Mouse (Mus musculus) myocyte (in vitro differentiated cells): ENCODE measurements around the gene Egf. TPM values are rescaled to one million over a fixed set of nuclear protein-coding genes. Genes with fewer than 3 reads are reported as not detected.

Source experiments
- H3K27me3 ChIP-seq: one replicate; pipeline ENCODE4 v1.6.1; 2011; ENCODE audit not compliant: control insufficient read depth, insufficient read depth, insufficient read length
- H3K36me3 ChIP-seq: one replicate; pipeline ENCODE4 v1.6.1; 2011; ENCODE audit not compliant: control insufficient read depth, insufficient read depth
- H3K4me2 ChIP-seq: one replicate; pipeline ENCODE4 v1.6.1; 2011; ENCODE audit warnings: low read depth, control low read depth
- H3K4me3 ChIP-seq: one replicate; pipeline ENCODE4 v1.5.1; 2011; ENCODE audit warnings: mild to moderate bottlenecking, control low read depth, moderate library complexity
- H3K79me2 ChIP-seq: one replicate; pipeline ENCODE4 v1.6.1; 2011; ENCODE audit not compliant: control insufficient read depth, insufficient read depth
- H3ac ChIP-seq: one replicate; pipeline ENCODE4 v1.6.1; 2011; ENCODE audit not compliant: control insufficient read depth, insufficient read length
- CEBPB ChIP-seq: IDR thresholded peaks from 2 replicates; pipeline ENCODE4 v1.6.1; 2011; ENCODE audit warnings: mild to moderate bottlenecking, moderate library complexity; ENCODE audit not compliant: poor library complexity, insufficient read depth, severe bottlenecking
- E2F4 ChIP-seq: IDR thresholded peaks from one replicate; pipeline ENCODE4 v1.6.1; 2011; ENCODE audit warnings: mild to moderate bottlenecking, control low read depth, moderate library complexity; ENCODE audit not compliant: insufficient read depth
- MAX ChIP-seq: IDR thresholded peaks from one replicate; pipeline ENCODE4 v1.6.1; 2011; ENCODE audit warnings: low read depth, mild to moderate bottlenecking, control low read depth
- MYOD1 ChIP-seq, 3 experiments: IDR thresholded peaks; one replicate each; pipeline ENCODE4 v1.6.1; 2011; ENCODE audit warnings: control low read depth in 2 of 3, low read depth in 2 of 3, mild to moderate bottlenecking in 2 of 3, moderate library complexity in 1 of 3; ENCODE audit not compliant: insufficient read length in 2 of 3, control insufficient read depth in 1 of 3
- MYOG ChIP-seq, 3 experiments: IDR thresholded peaks; one replicate each; pipeline ENCODE4 v1.6.1; 2011; ENCODE audit warnings: control low read depth in 2 of 3, low read depth in 2 of 3, mild to moderate bottlenecking in 2 of 3; ENCODE audit not compliant: insufficient read length in 2 of 3, control insufficient read depth in 1 of 3, insufficient read depth in 1 of 3
- POLR2A ChIP-seq: IDR thresholded peaks from one replicate; pipeline ENCODE4 v1.6.1; 2011; ENCODE audit warnings: low read depth, mild to moderate bottlenecking, control low read depth, moderate library complexity; ENCODE audit not compliant: insufficient read length
- POLR2AphosphoS2 ChIP-seq: IDR thresholded peaks from one replicate; pipeline ENCODE4 v1.6.1; 2011; ENCODE audit warnings: low read depth, control low read depth; ENCODE audit not compliant: insufficient read length
- REST ChIP-seq: IDR thresholded peaks from one replicate; pipeline ENCODE4 v1.6.1; 2011; ENCODE audit warnings: mild to moderate bottlenecking, control low read depth, moderate library complexity; ENCODE audit not compliant: insufficient read depth, insufficient read length
- SRF ChIP-seq: IDR thresholded peaks from one replicate; pipeline ENCODE4 v1.6.1; 2011; ENCODE audit warnings: low read depth; ENCODE audit not compliant: control insufficient read depth, insufficient read length
- TCF12 ChIP-seq: IDR thresholded peaks from one replicate; pipeline ENCODE4 v1.6.1; 2011; ENCODE audit warnings: mild to moderate bottlenecking, control low read depth; ENCODE audit not compliant: poor library complexity, insufficient read depth, severe bottlenecking
- TCF3 ChIP-seq: IDR thresholded peaks from one replicate; pipeline ENCODE4 v1.6.1; 2011; ENCODE audit warnings: low read depth, control low read depth; ENCODE audit not compliant: insufficient read length
- USF1 ChIP-seq: IDR thresholded peaks from one replicate; pipeline ENCODE4 v1.6.1; 2011; ENCODE audit warnings: low read depth, mild to moderate bottlenecking, control low read depth, moderate library complexity
- polyA plus RNA-seq: library from polyadenylated mRNA; unstranded; fragments of >200 nt; fragmentation: generic; extraction: Trizol; gene quantifications from one replicate; pipeline ENCODE4 v1.2.1, GENCODE M21; 2012; ENCODE audit warnings: missing spikeins

Egf gene
- polyA plus RNA-seq, 1 experiment, result 0.38 TPM

- H3K4me3 ChIP-seq, result no peak overlapping the region
- TF ChIP-seq SRF, result no peak
- no peak for TF ChIP-seq MAX
- no peak for TF ChIP-seq MYOD1 (IDR thresholded peaks at IDR 0.05; ENCODE audit: control insufficient read depth in 1 of 3, insufficient read length in 2 of 3, low read depth in 2 of 3)
- H3K27me3 ChIP-seq, result no peaks in the 10 kb centered on the region
- H3ac ChIP-seq, result no peak overlapping the region
- no peak overlapping the region for H3K4me2 ChIP-seq
- no peaks in the 10 kb centered on the region for H3K79me2 ChIP-seq
- no peaks in the 10 kb centered on the region for H3K36me3 ChIP-seq
These were observed 108.3 kb downstream of the Egf start for GRCm38 (mm10) chr3:129646781-129647180.

GRCm38 (mm10) chr3:129645409-129645808 lies 109.7 kb downstream of the Egf start:
- no peaks in the 10 kb centered on the region for H3K27me3 ChIP-seq
- H3K79me2 ChIP-seq, result no peaks in the 10 kb centered on the region
- TF ChIP-seq MYOD1 (IDR thresholded peaks at IDR 0.05; ENCODE audit: control insufficient read depth in 1 of 3, insufficient read length in 2 of 3, low read depth in 2 of 3) (peak in 2 of 3 experiments; percentile 30 to 63), MAX (no peak)
- H3K4me2 ChIP-seq, result no peak overlapping the region
- H3K36me3 ChIP-seq, result no peaks in the 10 kb centered on the region
- no peak overlapping the region for H3K4me3 ChIP-seq
- H3ac ChIP-seq, result no peak overlapping the region

GRCm38 (mm10) chr3:129641621-129642020 lies 113.5 kb downstream of the Egf start:
- Histone ChIP-seq H3ac (no peak overlapping the region), H3K4me2 (no peak overlapping the region), H3K4me3 (no peak overlapping the region), H3K79me2 (no peaks in the 10 kb centered on the region), H3K27me3 (no peaks in the 10 kb centered on the region), H3K36me3 (no peaks in the 10 kb centered on the region)
- no peak for TF ChIP-seq POLR2A
- no peak for TF ChIP-seq USF1
- no peak for TF ChIP-seq MYOG (IDR thresholded peaks at IDR 0.05; ENCODE audit: control insufficient read depth in 1 of 3, insufficient read depth in 1 of 3, insufficient read length in 2 of 3, low read depth in 2 of 3)
- no peak for TF ChIP-seq MAX
- no peak for TF ChIP-seq POLR2AphosphoS2
- no peak for TF ChIP-seq CEBPB
- TF ChIP-seq TCF12, result no peak
- no peak for TF ChIP-seq REST
- TF ChIP-seq E2F4, result no peak
- no peak for TF ChIP-seq TCF3
- no peak for TF ChIP-seq MYOD1 (IDR thresholded peaks at IDR 0.05; ENCODE audit: control insufficient read depth in 1 of 3, insufficient read length in 2 of 3, low read depth in 2 of 3)
- TF ChIP-seq SRF, result no peak

GRCm38 (mm10) chr3:129640211-129641000 lies 114.7 kb downstream of the Egf start:
- no peak overlapping the region for H3K4me3 ChIP-seq
- H3K27me3 ChIP-seq, result no peaks in the 10 kb centered on the region
- H3K36me3 ChIP-seq, result no peaks in the 10 kb centered on the region
- TF ChIP-seq E2F4, result no peak
- TF ChIP-seq TCF12, result no peak
- TF ChIP-seq MYOD1 (IDR thresholded peaks at IDR 0.05; ENCODE audit: control insufficient read depth in 1 of 3, insufficient read length in 2 of 3, low read depth in 2 of 3), result no peak
- no peak for TF ChIP-seq REST
- no peak for TF ChIP-seq MYOG (IDR thresholded peaks at IDR 0.05; ENCODE audit: control insufficient read depth in 1 of 3, insufficient read depth in 1 of 3, insufficient read length in 2 of 3, low read depth in 2 of 3)
- TF ChIP-seq MAX, result no peak
- TF ChIP-seq TCF3, result no peak
- no peak overlapping the region for H3ac ChIP-seq
- no peak overlapping the region for H3K4me2 ChIP-seq
- H3K79me2 ChIP-seq, result no peaks in the 10 kb centered on the region

GRCm38 (mm10) chr3:129639701-129640100 lies 115.4 kb downstream of the Egf start:
- Histone ChIP-seq H3K4me3 (no peak overlapping the region), H3K27me3 (no peaks in the 10 kb centered on the region), H3K79me2 (no peaks in the 10 kb centered on the region), H3K36me3 (no peaks in the 10 kb centered on the region), H3ac (no peak overlapping the region), H3K4me2 (no peak overlapping the region)
- TF ChIP-seq MYOG (IDR thresholded peaks at IDR 0.05; ENCODE audit: control insufficient read depth in 1 of 3, insufficient read depth in 1 of 3, insufficient read length in 2 of 3, low read depth in 2 of 3), result no peak
- no peak for TF ChIP-seq TCF12
- no peak for TF ChIP-seq CEBPB
- TF ChIP-seq TCF3, result no peak
- no peak for TF ChIP-seq MYOD1 (IDR thresholded peaks at IDR 0.05; ENCODE audit: control insufficient read depth in 1 of 3, insufficient read length in 2 of 3, low read depth in 2 of 3)
- no peak for TF ChIP-seq SRF
- no peak for TF ChIP-seq E2F4
- TF ChIP-seq USF1, result no peak
